Mouse (Mus musculus) intestine, embryonic 16.5 days (tissue): ENCODE data around the gene 1110051M20Rik. TPM values are rescaled to one million over a fixed set of nuclear protein-coding genes. Genes with fewer than 3 reads are reported as not detected.

Experiments
- ATAC-seq: fragments of 200-750 bp; cut with Nextera tagmentation; 2 replicates; pipeline ENCODE4 v1.8.0; 2017; ENCODE audit warnings: moderate TSS enrichment, moderate library complexity
- H3K27ac ChIP-seq: fragments of 300-500 bp; sonication (generic); 2 replicates; pipeline ENCODE4 v1.5.1; 2014; ENCODE audit warnings: mild to moderate bottlenecking, low read length
- H3K27me3 ChIP-seq: fragments of 300-500 bp; sonication (generic); replicated peaks from 2 replicates; pipeline ENCODE4 v1.6.1; 2014; ENCODE audit warnings: low read length, control low read depth, mixed read lengths; ENCODE audit not compliant: control insufficient read depth, insufficient read depth
- H3K36me3 ChIP-seq: fragments of 300-500 bp; sonication (generic); 2 replicates; pipeline ENCODE4 v1.6.1; 2014; ENCODE audit warnings: low read length, control low read depth; ENCODE audit not compliant: control insufficient read depth, insufficient read depth
- H3K4me1 ChIP-seq: fragments of 300-500 bp; sonication (generic); 2 replicates; pipeline ENCODE4 v1.6.1; 2014; ENCODE audit warnings: low read length, control low read depth, mixed read lengths; ENCODE audit not compliant: control insufficient read depth, insufficient read depth
- H3K4me2 ChIP-seq: fragments of 300-500 bp; sonication (generic); 2 replicates; pipeline ENCODE4 v1.6.1; 2014; ENCODE audit warnings: low read depth, low read length, control low read depth
- H3K4me3 ChIP-seq: fragments of 300-500 bp; sonication (generic); 2 replicates; pipeline ENCODE4 v1.5.1; 2014; ENCODE audit warnings: mild to moderate bottlenecking, low read length
- H3K9ac ChIP-seq: fragments of 300-500 bp; sonication (generic); 2 replicates; pipeline ENCODE4 v1.6.1; 2014; ENCODE audit warnings: low read depth, low read length
- H3K9me3 ChIP-seq: fragments of 300-500 bp; sonication (generic); 2 replicates; pipeline ENCODE4 v1.6.1; 2016; ENCODE audit warnings: low read length, control low read depth; ENCODE audit not compliant: control insufficient read depth
- WGBS: fragments of 180-500 bp; shearing (Covaris S2); extraction: QIAGEN DNeasy Blood & Tissue Kit; methylation state at CpG from one replicate; pipeline ENCODE4 v1.1.7; 2014; 5-methylcytosine and 5-hydroxymethylcytosine counted together
- polyA plus RNA-seq: library from polyadenylated mRNA; unstranded; fragments of >200 nt; fragmentation: Nextera tagmentation; extraction: Ambion mirVana; gene quantifications from 2 replicates; pipeline ENCODE4 v1.2.1, GENCODE M21; 2015

1110051M20Rik gene
- polyA plus RNA-seq, 1 experiment from 2014 or later = 36.0 TPM

DNA sequence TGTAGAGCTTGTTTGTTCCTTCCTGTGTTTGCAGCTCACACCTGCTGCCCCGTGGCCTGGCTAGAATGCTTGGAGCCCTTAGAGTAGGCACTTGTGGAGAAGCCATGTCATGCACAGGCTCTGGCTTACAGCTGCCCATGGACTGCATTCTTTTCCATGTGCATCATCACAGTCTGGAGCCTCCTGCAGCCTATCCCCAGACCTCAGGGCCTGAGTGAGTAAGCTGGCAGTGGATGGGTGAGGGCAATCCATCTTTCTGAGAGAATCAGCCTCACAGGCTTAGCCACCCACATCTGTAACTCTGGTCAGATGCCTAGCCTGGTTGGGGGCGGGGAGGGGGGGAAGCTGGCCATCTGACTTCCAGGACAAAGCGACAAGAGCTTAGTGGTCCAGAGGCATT lies 145.3 kb downstream of the 1110051M20Rik start:
- no peak overlapping the region for H3K27ac ChIP-seq
- no peak overlapping the region for H3K4me2 ChIP-seq
- no peak overlapping the region for H3K4me3 ChIP-seq
- 68% methylated on average over 3 of the region's 3 CpGs for WGBS
- ATAC-seq = peak; percentile 65
- no peak overlapping the region for H3K9ac ChIP-seq
- H3K4me1 ChIP-seq = no peaks in the 10 kb centered on the region; the same call in 1 of the 2 replicates
- no peaks in the 10 kb centered on the region for H3K27me3 ChIP-seq
- no peaks in the 10 kb centered on the region for H3K36me3 ChIP-seq
- no peaks in the 10 kb centered on the region for H3K9me3 ChIP-seq

DNA sequence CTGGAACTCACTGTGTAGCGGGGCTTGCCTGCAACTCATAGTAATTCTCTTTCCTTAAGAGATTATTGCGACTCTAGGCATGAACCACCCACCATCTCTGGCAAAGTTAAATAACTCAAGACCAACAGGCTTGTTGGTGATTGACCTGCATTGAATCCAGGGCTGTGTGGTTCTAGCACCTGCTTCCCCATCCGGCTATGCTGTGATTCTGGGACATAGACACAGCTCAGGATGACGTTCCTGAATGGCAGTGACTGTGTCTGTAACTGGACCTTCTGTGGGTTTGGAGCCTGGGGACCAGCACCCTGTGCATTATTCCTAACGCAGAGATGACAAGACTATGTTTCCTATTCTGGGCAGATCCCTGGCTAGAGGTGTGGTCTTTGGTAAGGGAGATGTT lies 148.6 kb downstream of the 1110051M20Rik start:
- no peak for ATAC-seq
- H3K4me2 ChIP-seq = no peak overlapping the region
- no peak overlapping the region for H3K4me3 ChIP-seq
- 90% methylated on average over 5 of the region's 5 CpGs for WGBS
- H3K27ac ChIP-seq = no peak overlapping the region
- H3K4me1 ChIP-seq = no peaks in the 10 kb centered on the region; the same call in 1 of the 2 replicates
- H3K27me3 ChIP-seq = no peaks in the 10 kb centered on the region
- no peaks in the 10 kb centered on the region for H3K9me3 ChIP-seq
- H3K36me3 ChIP-seq = no peaks in the 10 kb centered on the region
- H3K9ac ChIP-seq = no peak overlapping the region

DNA sequence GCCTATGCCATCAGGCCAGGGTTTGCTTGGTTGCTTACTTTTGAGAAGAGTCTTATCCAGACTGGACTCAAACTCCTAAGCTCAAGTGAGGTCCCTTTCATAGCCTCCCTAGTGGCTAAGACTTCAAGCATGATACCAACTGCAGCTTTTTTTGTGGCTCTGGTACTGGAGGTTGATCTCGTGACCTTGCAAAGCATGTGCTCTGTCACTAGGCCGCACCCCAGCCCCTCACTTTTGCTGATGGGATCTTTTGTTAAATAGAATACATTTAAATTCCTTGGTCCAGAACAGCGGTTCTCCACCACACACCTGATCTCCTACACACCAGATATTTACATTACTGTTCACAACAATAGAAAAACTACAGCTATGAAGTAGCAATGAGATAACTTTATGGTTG lies 150.3 kb downstream of the 1110051M20Rik start:
- Histone ChIP-seq H3K27ac (no peak overlapping the region), H3K4me1 (no peaks in the 10 kb centered on the region; the same call in 1 of the 2 replicates), H3K4me2 (no peak overlapping the region), H3K27me3 (no peaks in the 10 kb centered on the region), H3K36me3 (no peaks in the 10 kb centered on the region), H3K9me3 (no peaks in the 10 kb centered on the region), H3K9ac (no peak overlapping the region), H3K4me3 (no peak overlapping the region)
- 93% methylated on average over 3 of the region's 3 CpGs for WGBS
- no peak for ATAC-seq

DNA sequence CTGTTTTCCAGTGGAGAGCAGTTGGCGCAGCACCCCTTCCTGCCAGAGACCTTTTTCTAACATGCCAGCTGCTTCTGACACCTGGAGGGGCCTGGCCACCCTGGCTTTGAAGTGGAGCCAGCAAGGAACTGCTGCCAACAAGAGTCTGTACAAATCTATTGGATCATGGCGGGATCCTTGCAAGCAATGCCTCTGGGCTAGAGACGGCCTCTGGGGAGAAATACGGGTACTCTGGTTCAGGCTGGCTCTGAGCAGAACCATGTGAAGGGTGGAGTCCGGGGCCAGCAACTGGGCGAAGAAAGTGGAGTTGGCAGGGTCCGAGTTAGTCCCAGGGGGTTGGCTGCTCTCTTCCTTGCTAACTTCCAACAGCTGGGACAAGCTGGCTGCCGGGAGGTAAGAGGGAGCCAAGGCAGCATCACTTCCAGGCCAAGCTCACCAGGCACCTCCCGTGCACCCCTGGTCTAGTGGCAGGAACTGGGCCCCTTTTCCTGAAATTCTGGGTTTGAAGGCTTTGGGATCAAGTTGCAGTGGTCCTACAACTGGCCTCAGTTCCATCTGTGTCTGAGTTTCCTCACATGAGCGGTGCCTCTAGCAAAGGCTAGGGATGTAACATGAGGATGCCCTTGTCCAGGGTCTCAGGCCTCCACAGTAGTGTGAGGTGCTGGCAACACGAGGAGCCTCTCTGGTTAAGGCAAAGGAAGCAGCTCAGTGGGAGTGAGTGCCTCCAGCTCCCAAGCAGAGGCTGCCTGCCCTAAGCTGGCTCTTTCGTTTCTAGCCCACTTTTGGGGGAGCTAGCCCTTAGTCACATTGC lies 153.1 kb downstream of the 1110051M20Rik start:
- Histone ChIP-seq H3K27me3 (no peaks in the 10 kb centered on the region), H3K9me3 (no peaks in the 10 kb centered on the region), H3K4me1 (peaks cover 4% of the 10 kb centered on the region; the same call in 1 of the 2 replicates), H3K4me2 (no peak overlapping the region), H3K36me3 (no peaks in the 10 kb centered on the region), H3K27ac (no peak overlapping the region), H3K4me3 (no peak overlapping the region), H3K9ac (no peak overlapping the region)
- 66% methylated on average over 12 of the region's 12 CpGs for WGBS
- no peak for ATAC-seq

DNA sequence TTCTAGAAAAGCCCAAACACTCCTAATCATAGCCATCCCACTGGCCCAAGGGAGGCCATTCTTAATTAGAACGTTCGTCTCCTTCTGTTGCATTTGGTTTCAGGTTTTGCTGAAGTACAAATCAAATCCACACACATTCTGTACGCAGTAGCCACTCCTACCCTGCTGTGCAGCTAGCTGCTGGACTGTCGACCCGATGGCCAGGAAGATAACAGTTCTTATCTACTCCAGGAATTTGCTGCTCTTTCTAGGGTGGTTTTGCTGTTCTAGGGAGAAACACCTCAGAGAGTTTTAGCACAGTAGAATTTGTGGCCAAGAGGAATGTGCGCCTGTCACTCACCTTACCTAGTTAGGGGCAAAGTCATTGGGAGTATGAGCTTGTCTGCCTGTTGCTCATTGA lies 156.9 kb downstream of the 1110051M20Rik start:
- Histone ChIP-seq H3K9me3 (no peaks in the 10 kb centered on the region), H3K4me2 (no peak overlapping the region), H3K4me3 (no peak overlapping the region), H3K4me1 (peaks cover 19% of the 10 kb centered on the region), H3K36me3 (no peaks in the 10 kb centered on the region), H3K9ac (no peak overlapping the region), H3K27ac (peak overlapping the region; percentile 54), H3K27me3 (no peaks in the 10 kb centered on the region)
- peak; percentile 71 for ATAC-seq
- WGBS = 47% methylated on average over 6 of the region's 6 CpGs

DNA sequence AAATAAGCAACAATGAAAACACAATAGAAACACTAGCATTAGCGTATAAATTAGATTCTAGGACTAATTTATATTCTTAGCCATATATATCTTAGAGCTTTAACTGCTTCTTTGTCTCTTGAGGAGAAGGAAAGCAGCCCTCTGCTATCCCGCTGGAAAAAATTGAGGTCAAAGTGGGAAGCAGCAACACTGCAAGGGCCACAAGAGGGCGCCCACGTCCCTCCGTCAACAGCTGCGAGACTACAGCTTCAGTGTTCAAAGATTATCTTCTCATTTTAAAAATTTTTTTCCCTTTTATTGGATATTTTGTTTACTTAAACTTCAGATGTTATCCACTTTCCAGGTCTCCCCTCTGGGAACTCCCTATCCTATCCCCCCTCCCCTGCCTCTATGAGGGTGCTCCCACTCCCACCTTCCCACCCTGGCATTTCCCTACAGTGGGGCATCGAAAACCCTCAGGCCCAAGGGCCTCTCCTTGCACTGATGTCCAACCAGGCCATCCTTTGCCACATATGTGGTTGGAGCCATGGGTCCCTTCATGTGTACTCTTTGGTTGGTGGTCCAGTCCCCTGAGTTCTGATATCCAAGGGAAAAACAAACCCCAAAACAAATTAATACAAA lies 158.5 kb downstream of the 1110051M20Rik start:
- no peak overlapping the region for H3K4me3 ChIP-seq

DNA sequence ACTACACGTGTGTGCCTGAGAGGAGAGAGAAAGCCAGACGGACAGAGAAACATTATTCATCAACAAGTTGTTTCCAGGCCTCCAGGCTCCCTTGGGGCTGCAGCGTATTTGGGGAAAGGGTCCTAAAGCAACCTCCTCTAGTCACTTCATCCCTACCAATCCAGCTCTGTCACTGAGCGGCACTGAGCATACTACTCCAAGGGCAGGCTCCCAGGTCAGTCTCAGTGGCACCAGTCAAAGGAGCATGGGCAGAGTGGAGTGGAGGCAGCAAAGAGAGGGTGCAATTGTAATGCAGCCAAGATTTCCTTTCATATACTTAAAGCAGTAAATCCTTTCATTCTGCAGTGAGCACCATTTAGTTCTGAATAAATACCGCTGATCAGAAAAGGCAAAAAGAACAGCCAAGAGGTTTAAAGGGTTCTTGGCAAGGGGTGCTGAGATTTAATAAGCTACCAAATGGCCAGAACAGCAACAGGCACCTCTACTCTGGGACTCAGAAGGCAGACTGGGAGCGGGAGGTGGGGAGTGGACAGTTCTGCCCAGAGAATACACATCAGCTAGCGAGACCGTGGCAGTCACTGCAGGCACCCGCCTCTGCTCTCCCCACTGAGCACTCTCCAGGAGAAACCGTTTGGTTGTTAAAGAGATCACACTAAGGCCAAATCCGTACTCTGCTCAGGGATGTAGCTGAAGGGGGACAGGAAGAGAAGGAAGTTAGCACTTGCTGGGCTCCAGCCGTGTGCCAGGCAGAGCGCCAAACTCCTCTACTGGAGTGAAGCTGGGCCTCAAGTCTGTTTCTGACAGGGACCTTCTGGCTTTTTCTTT lies 159.9 kb downstream of the 1110051M20Rik start:
- WGBS = 58% methylated on average over 13 of the region's 13 CpGs
- Histone ChIP-seq H3K9me3 (no peaks in the 10 kb centered on the region), H3K27ac (peak overlapping the region; percentile 38; the same call in 1 of the 2 replicates), H3K4me2 (no peak overlapping the region), H3K36me3 (no peaks in the 10 kb centered on the region), H3K9ac (peak overlapping the region; percentile 30; the same call in 1 of the 2 replicates), H3K4me3 (no peak overlapping the region), H3K4me1 (peaks cover 26% of the 10 kb centered on the region), H3K27me3 (no peaks in the 10 kb centered on the region)
- ATAC-seq = no peak

More for the DNA sequence above, 158.5 kb downstream of the 1110051M20Rik start:
- Histone ChIP-seq H3K4me1 (peaks cover 26% of the 10 kb centered on the region), H3K27ac (no peak overlapping the region), H3K27me3 (no peaks in the 10 kb centered on the region), H3K36me3 (no peaks in the 10 kb centered on the region), H3K9ac (no peak overlapping the region), H3K9me3 (no peaks in the 10 kb centered on the region), H3K4me2 (no peak overlapping the region)
- WGBS = 14% methylated on average over 7 of the region's 7 CpGs
- ATAC-seq = no peak

DNA sequence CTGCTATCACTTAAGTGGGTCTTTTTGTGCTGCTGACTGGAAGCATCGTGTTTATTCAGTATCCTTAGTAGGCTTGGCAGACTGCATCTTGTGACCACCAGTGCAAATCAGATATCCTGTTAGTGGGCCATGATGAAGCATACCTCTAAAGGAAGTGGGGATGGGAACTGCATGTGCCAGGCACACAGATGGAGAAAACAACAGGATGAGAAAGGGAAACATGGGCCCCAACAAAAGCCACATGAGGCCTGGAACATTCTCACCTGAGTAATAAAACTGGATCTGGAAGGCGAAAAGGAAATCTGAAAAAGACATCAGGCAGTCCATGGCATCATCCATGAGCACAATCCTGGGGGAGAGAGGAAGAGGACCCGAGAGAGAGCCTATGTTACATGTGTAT lies 160.5 kb downstream of the 1110051M20Rik start:
- Histone ChIP-seq H3K9me3 (no peaks in the 10 kb centered on the region), H3K9ac (peak overlapping the region; percentile 30; the same call in 1 of the 2 replicates), H3K4me2 (no peak overlapping the region), H3K27me3 (no peaks in the 10 kb centered on the region), H3K36me3 (no peaks in the 10 kb centered on the region), H3K4me3 (no peak overlapping the region), H3K27ac (no peak overlapping the region), H3K4me1 (peaks cover 30% of the 10 kb centered on the region)
- 69% methylated on average over 3 of the region's 3 CpGs for WGBS
- ATAC-seq = no peak

DNA sequence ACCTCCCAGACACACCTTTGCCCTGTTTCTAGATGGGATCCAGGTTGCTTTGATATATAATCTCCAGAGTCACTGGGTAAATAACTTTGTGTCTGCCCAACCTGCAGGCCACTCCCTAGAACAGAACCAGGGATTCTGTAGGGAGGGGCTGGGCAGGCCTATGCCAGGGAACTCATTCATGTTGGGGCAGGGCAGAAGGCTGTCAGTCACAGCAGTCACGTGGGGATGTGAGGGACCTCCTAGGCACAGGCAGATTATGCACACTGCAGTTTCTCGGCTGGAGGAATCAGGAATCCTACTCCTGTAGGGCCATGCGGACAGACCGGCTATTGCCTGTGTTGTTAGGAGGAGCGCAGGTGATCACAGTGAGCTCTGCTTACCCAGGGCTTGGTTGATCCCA lies 163.1 kb downstream of the 1110051M20Rik start:
- peak overlapping the region; percentile 19; the same call in 1 of the 2 replicates for H3K9ac ChIP-seq
- no peaks in the 10 kb centered on the region for H3K36me3 ChIP-seq
- WGBS = 46% methylated on average over 5 of the region's 5 CpGs
- H3K4me2 ChIP-seq = no peak overlapping the region
- peaks cover 28% of the 10 kb centered on the region for H3K4me1 ChIP-seq
- peak; percentile 89 for ATAC-seq
- H3K4me3 ChIP-seq = no peak overlapping the region
- H3K27ac ChIP-seq = peak overlapping the region; percentile 65
- no peaks in the 10 kb centered on the region for H3K27me3 ChIP-seq
- no peaks in the 10 kb centered on the region for H3K9me3 ChIP-seq
